Mouse (Mus musculus) urinary bladder, postnatal 0 days (tissue): Measurements from ENCODE around the gene Zfp810. TPM values are rescaled to one million over a fixed set of nuclear protein-coding genes. Genes with fewer than 3 reads are reported as not detected.

ENCODE experiments used
- polyA plus RNA-seq: library from polyadenylated mRNA; unstranded; fragments of >200 nt; fragmentation: Nextera tagmentation; extraction: Ambion mirVana; gene quantifications from 2 replicates; pipeline ENCODE4 v1.2.1, GENCODE M21; 2015

The Zfp810 gene
- 7.4 and 7.9 TPM in 2 replicates for polyA plus RNA-seq

GRCm38 (mm10) chr9:22307156-22307919 is at the start of gene Zfp810:
Gene Zfp810 (minus strand): TSS chr9:22307648.

DNA sequence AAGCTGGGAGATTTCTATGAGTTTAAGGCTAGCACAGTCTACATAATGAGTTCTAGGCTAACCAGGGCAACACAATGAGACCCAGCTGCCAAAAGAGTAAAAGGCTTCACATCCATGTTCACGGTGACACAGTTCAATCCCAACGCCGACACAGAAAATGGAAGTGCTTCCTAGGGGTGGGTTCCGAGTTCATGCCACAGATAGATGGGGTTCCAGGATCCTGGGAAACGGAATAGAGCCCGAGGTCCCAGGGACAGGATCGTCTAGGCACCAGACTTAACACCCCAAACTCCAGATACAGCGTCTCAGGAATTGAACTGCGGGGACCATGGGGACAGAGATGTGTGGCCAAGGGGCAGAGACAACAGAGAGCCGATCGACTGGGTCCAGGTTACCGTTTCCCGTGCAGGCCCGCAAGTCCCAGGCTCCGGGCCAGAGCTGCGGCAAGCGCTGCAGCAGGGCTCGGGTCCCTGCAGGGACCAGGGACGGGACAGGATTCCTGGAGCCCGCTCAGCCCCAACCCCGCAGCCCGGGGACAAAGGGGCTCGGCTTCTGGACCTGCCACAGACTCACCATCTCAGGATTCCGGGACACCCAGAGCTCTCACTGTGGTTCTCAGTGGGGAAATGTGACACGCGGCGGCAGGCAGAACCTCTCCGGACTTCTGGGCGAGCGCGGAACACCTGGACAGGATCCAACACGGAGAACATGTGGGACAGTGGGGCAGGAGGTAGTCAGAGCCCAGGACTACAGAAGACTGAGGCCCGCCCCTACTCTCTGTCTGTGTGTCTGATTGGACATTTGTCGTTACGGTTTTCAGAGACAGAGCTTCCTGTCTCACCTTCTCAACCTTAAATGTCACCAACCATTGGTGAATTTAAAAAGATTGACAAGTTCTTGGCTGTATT is 48.0 kb downstream of the Zfp810 start, which contains the start of gene Zfp599:
Zfp599 (minus strand) TSS at position 712 of the 908 bp plus-strand sequence.

Other genes with a start within 250 kb of the Zfp810 start
- not detected in 2 replicates for gene Gm49318, start 236.4 kb downstream of the Zfp810 start, polyA plus RNA-seq
- 6.1 and 8.0 TPM in 2 replicates for gene Zfp653, start 236.3 kb downstream of the Zfp810 start, polyA plus RNA-seq
- gene Ecsit, start 222.2 kb downstream of the Zfp810 start, polyA plus RNA-seq: 39.5 and 42.3 TPM in 2 replicates
- gene Cnn1, start 208.4 kb downstream of the Zfp810 start, polyA plus RNA-seq: 4,929 and 6,173 TPM in 2 replicates
- gene Elof1, start 190.5 kb downstream of the Zfp810 start, polyA plus RNA-seq: 93.8 and 101 TPM in 2 replicates
- 9.1 and 9.8 TPM in 2 replicates for gene Acp5, start 171.9 kb downstream of the Zfp810 start, polyA plus RNA-seq
- gene Pigyl, start 150.8 kb downstream of the Zfp810 start, polyA plus RNA-seq: 85.8 and 88.4 TPM in 2 replicates
- gene Zfp872, start 119.6 kb downstream of the Zfp810 start, polyA plus RNA-seq: 0.13 and 0.28 TPM in 2 replicates
- 27.7 and 30.7 TPM in 2 replicates for gene Zfp809, start 81.9 kb downstream of the Zfp810 start, polyA plus RNA-seq
- gene Zfp599, start 47.8 kb downstream of the Zfp810 start, polyA plus RNA-seq: 0.55 and 0.70 TPM in 2 replicates
- 13.4 and 21.4 TPM in 2 replicates for gene Anln, start 81.5 kb upstream of the Zfp810 start, polyA plus RNA-seq
- gene 9530077C05Rik, start 103.9 kb upstream of the Zfp810 start, polyA plus RNA-seq: 1.5 and 1.8 TPM in 2 replicates
- gene Gm17545, start 146.6 kb upstream of the Zfp810 start, polyA plus RNA-seq: not detected in 2 replicates
- gene Rp9, start 162.1 kb upstream of the Zfp810 start, polyA plus RNA-seq: 37.3 and 38.5 TPM in 2 replicates
- gene Bbs9, start 168.1 kb upstream of the Zfp810 start, polyA plus RNA-seq: 4.2 and 5.4 TPM in 2 replicates